Mouse (Mus musculus) frontal cortex, postnatal 36 days (tissue): ENCODE data around the gene Eef1akmt2.

Experiments used
- DNase-seq, 2 experiments: peaks; one replicate each; pipeline ENCODE4 v3.0.0; 2022; ENCODE audit warnings: low spot score in 2 of 2

Eef1akmt2 gene

DNA sequence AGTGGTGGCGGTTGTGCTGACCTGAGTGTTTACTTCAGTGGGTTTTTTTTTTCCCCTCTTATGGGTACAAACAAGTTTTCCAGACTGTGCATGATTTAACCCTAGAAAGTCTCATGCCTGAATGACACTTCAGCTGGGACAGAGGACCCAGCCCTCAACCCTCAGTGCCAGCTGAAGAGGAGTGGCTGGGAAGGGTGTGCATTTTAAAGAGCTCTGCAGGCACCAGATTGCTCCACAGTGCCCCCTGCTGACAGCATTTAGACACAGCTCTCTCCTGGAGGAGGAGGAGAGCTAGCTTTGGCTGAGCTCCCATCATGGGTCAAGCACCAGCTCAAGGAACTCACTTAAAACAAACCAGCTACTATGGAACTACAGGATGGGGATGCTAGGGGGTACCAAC, 41.6 kb downstream of the Eef1akmt2 start:
- peak; percentile 92 to 94 for DNase-seq

DNA sequence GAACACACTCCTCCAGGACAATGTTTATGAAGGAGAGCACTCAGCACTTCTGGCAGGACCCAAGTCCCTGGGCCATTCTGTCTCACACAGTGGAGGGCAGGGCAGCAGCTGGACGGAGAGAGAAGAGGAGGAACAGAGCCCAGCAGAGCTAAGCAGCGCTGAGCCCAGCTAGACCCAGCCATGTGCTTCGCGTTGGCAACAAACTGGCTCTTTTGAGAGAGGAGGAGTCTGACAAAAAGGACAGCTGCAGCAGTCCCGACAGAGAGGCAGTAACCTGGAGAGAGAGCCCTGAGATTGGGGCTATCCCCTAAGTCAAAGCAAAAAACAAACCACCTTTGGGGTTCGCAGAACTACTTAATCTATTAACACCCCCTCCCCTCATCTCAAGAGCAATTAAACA, 42.1 kb downstream of the Eef1akmt2 start:
- peak in 1 of 2 experiments; percentile 80 for DNase-seq

GRCm38 (mm10) chr7:132809721-132810120, 42.8 kb downstream of the Eef1akmt2 start:
- no peak for DNase-seq

DNA sequence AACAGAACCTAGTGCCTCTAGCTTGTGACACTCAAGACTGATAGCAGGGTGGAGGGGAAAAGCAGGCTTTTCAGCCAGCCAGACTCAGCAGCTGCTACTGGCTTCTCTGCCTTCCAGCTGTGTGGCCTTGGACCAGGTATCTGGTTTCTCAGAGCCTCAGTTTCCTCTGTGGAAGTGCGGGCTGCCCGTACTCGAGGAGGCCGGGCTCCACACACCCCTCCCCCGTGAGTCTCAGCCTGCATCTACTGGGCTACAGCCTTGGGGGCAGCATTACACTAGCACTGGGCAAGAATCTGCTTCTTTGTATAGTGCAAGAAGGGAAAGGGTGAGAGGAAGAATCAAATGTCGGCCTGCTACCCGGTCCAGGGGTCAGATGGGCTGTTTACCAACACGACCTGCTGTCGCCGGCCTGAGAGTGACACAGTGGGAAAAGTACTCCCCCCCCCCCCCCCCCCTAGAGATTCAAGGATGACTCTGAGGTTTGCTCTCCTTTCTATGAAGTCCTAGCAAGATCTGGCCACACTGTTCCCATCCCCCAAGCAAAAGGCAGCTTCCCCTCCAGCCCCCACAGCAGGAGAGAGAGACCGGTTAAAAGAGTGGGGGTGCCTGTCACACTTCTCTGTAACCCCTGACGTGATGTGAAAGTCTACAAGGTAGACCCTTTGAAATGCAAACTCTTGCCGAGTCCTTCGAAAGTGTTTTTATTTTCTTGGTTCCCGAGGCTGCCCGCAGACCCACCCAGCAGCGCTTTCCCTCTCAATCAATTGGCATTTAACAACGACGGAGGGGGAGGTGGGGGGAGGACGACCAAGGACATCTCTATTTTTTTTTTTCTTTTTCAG, 43.4 kb downstream of the Eef1akmt2 start:
- DNase-seq = no peak

GRCm38 (mm10) chr7:132808051-132808796, 44.2 kb downstream of the Eef1akmt2 start:
- no peak for DNase-seq

GRCm38 (mm10) chr7:132806926-132807857, 45.3 kb downstream of the Eef1akmt2 start:
- DNase-seq = no peak

DNA sequence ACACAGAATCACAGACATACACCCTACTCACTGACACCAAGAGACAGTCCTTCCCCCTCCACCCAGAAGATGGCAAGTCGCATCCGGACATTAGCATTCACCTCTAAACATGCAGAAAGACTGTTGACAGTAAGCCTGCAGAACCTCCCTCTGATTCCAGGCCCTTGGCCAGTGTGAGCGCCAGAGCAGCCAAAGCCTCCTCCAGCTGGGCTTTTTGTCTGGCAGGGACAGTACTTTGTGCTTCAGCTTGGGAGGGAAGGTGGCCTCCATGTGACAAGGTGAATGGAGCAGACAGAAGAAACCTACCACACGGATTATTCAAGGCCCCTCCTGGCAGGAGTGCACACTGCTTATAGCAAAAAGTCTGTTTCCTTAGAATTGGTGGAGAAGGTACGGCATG, 46.2 kb downstream of the Eef1akmt2 start:
- no peak for DNase-seq

DNA sequence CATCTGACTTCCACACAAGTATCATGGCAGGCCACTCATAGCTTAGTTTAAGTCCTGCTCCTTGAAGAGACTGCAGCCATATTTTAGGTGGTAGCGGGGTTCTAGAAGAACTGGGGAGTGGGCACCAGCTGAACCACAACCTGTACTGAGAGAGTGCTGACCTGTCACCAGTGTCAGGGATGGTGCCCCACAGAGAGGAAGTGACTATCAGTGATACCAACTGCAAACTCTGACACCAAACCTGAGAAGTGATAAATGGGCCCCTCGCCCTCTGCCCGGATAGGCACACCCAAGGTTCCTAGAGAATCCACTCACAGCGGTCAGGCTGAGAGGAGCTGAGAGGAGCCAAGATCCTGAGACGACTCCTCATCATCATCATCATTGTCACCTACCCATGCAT, 47.5 kb downstream of the Eef1akmt2 start:
- no peak for DNase-seq

DNA sequence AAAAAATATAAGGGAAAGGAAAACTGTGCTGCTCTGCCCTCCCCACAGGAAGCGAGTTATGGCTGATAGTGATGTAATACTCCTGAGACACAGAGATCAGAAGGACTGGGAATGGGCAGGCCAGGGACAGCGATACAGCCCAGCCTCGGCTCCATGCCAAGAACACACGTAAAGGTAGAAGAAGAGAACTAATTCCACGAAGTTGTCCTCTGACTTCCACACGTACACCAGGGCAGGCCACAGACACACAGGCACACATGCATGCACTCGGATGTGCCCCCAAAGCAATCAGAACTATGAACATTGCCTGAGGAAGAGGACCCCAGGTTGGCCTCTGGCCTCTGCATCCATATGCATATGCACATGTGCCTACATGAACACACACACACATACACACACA, 48.0 kb downstream of the Eef1akmt2 start:
- DNase-seq = no peak

GRCm38 (mm10) chr7:132803962-132804361, 48.5 kb downstream of the Eef1akmt2 start:
- DNase-seq = no peak

DNA sequence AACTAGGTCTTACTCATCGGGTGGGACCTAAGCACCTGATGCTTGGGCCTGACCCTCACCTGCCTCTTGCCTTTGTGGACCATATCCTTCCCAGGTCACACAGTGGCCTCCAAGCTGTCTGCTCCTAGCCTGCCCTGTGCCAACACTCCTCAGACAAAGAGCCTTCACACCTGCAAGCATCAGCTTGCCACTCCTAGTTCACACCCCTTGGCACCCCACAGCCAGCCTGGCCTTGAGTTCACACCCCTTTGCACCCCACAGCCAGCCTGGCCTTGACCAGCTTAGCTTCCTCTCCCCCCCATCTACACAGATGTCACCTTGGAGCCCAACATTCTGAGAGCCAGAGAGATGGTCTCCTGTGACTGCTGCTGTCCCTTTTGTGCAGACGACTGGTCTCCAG, 49.1 kb downstream of the Eef1akmt2 start:
- DNase-seq = no peak

DNA sequence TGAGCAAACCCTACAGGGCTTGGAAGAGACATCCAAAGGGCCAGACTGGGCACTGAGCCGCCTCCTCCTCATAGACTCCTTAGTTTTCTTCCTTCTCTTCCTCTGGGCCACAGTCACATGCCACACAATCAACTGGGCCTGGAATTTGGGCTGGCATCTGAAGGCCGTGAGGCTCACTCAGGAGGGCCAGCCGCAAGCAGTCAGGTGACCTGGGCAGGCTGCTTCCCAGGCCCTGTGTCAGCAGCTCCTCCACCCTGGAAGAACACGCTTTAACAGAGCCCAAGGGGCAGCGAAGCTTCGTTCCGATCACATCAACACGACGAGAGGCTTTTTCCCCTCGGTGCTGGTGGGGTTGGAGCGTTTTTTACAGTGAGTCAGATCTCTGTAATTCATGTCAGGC, 49.8 kb downstream of the Eef1akmt2 start:
- DNase-seq = no peak

- DNase-seq = no peak
Observed at GRCm38 (mm10) chr7:132802066-132802465, 50.4 kb downstream of the Eef1akmt2 start.

GRCm38 (mm10) chr7:132801509-132801908, 51.0 kb downstream of the Eef1akmt2 start:
- DNase-seq = no peak

DNA sequence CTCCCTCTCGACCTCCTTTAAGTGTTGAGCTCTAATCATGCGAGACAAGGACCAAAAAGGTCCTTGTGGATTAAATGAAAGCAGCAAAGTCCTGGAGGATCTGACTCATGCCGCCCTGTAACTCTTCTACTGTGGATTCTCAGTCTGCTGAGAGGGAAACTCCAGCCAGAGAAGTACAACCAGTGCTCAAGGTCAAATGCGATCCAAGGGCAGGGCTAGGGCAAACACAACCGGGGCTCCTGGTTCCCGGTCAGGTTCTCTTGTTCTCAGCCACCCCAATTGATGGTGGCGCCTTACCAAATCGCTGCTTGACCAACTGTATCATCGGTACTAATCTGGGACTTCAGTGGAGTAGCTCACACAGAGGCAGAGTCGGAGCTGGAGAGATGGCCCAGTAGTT, 51.6 kb downstream of the Eef1akmt2 start:
- no peak for DNase-seq

DNA sequence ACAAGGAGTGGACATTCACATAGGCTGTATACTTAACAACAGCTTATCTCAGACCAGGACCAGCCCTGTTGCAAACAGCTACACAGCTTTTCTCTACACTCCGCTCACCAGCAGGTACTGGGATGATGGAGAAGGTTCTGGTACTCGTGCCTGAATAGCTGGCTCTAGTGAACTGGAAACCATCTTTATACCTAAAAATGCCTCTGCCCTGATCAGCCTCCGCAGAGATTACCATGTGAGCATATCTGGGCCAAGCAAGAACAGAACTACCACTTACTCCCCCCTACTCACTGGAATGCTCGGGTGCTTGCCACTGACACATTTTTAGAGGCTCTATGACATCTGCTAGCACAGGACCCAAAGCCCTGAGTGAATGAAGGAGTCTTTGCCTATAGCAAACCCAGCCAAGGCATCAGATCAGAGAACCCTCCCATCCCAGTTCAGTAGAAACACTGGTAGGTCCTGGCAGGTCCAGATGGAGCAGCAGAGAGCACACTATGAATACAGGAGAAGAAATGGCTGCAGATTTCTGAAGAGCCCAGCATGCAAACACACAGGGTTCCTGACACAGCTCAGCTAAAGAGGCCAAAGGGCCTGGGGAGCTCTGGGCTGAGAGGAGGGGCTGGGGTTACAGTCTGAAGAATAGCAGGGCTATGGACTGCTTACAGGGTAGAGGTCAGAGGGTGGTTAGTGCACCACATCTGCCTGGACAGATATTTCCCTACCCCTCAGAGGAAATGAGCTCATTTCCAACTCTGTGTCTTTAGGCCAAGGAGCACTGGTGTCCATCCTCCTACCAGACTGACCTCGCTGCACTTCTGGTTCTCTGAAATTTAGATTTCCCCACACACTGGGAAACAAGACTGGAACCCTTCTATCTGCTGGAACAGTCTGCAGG, 53.1 kb downstream of the Eef1akmt2 start:
- DNase-seq = no peak

GRCm38 (mm10) chr7:132795141-132795540, 57.3 kb downstream of the Eef1akmt2 start:
- DNase-seq = no peak

GRCm38 (mm10) chr7:132793467-132793866, 59.0 kb downstream of the Eef1akmt2 start:
- no peak for DNase-seq

DNA sequence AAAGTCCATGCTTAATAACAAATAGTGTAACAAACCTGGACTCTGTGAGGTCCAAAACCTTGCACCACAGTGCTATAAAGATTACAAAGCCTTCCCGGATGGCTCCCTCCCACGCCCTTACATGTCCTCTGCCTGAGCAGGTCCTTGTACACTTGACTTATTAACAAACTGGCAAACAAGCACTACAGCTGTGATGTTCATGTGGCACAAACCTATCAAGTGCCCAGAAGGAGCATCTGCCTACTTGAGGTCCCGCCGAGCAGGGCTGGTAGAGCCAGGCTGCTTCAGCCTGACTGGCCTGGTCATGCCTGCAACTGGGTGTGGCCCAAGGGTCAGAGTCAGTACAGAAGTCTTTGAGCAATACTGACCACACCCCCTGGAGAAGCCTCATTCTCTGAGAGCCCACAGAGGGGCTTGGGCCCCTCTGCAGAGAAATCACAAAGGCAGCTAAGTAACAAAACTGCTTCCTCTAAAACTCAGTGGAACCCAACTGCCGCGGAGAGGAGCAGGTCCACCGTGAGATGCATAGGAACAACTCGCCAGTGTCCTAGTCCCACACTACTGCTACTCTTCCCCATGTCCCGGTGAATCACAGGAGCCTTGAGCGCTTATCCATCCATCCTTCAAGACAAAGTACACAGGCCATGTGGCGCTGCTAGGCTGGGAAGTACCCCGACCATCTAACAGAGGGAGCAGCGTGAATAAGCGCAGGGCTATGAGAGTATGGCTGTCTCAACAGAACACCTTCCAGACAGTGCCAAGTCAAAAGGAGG, 61.8 kb downstream of the Eef1akmt2 start:
- no peak for DNase-seq

DNA sequence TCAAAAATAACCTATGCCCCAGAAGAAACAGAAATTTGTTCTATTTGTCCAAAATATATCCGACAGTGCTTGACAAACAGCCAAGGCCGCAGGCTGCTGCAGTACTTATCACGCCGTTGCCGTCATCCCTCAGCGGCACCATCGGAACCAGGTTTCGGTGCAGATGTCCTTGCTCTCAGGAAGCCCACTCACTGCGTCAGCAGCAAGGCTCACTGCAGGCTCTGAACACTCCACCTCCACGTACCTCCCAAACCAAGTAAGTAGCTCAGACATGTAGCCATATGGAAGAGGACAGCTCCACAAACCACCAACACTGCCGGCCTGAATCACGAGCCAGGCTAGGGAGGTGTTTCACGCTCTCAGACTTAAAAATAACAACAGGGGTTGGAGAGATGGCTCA, 63.6 kb downstream of the Eef1akmt2 start:
- DNase-seq = peak; percentile 85 to 93
